Mouse (Mus musculus) bone marrow, adult 2 months (tissue): Measurements from ENCODE around the gene Ssr3.

Experiments
- CTCF ChIP-seq: fragments of 200-500 bp; IDR thresholded peaks from 2 replicates; pipeline ENCODE4 v1.5.1; 2011; ENCODE audit warnings: low read length, control low read depth; ENCODE audit not compliant: control insufficient read depth, insufficient read depth
- POLR2A ChIP-seq: fragments of 200-500 bp; IDR thresholded peaks from 2 replicates; pipeline ENCODE4 v1.6.1; 2011; ENCODE audit warnings: low read depth, mild to moderate bottlenecking, control low read depth, low read length, borderline replicate concordance; ENCODE audit not compliant: control insufficient read depth

GRCm38 (mm10) chr3:65365184-65365583 is 27.2 kb downstream of the Ssr3 start:
- TF ChIP-seq CTCF (no peak), POLR2A (no peak)
